Mouse (Mus musculus) small intestine, adult 2 months (tissue): ENCODE results near the gene Ldlr. TPM values are rescaled to one million over a fixed set of nuclear protein-coding genes. Genes with fewer than 3 reads are reported as not detected.

ENCODE experiments used
- H3K27ac ChIP-seq: fragments of 200-500 bp; 2 replicates; pipeline ENCODE4 v1.5.1; 2012; ENCODE audit warnings: low read depth, low read length, control low read depth, inconsistent platforms; ENCODE audit not compliant: insufficient read depth
- H3K27me3 ChIP-seq: fragments of 200-500 bp; 2 replicates; pipeline ENCODE4 v1.6.1; 2012; ENCODE audit warnings: mild to moderate bottlenecking, moderate library complexity, low read length, inconsistent platforms; ENCODE audit not compliant: control insufficient read depth, insufficient read depth
- H3K36me3 ChIP-seq: fragments of 200-500 bp; 2 replicates; pipeline ENCODE4 v1.6.1; 2012; ENCODE audit warnings: mild to moderate bottlenecking, low read length, control low read depth, inconsistent platforms; ENCODE audit not compliant: control insufficient read depth, insufficient read depth
- H3K4me1 ChIP-seq: fragments of 200-500 bp; 2 replicates; pipeline ENCODE4 v1.6.1; 2012; ENCODE audit warnings: low read length, inconsistent platforms, mixed read lengths; ENCODE audit not compliant: control insufficient read depth, insufficient read depth, insufficient read length
- H3K4me3 ChIP-seq: fragments of 200-500 bp; 2 replicates; pipeline ENCODE4 v1.5.1; 2012; ENCODE audit warnings: low read depth, mild to moderate bottlenecking, control low read depth, inconsistent platforms, low read length, moderate library complexity
- CTCF ChIP-seq: fragments of 200-500 bp; IDR thresholded peaks from 2 replicates; pipeline ENCODE4 v1.5.1; 2012; ENCODE audit warnings: low read depth, mild to moderate bottlenecking, control low read depth, inconsistent platforms, low read length, moderate library complexity, mixed read lengths; ENCODE audit not compliant: insufficient replicate concordance, insufficient read length; ENCODE audit errors: extremely low read depth
- POLR2A ChIP-seq: fragments of 200-500 bp; IDR thresholded peaks from 2 replicates; pipeline ENCODE4 v1.6.1; 2012; ENCODE audit warnings: low read depth, mild to moderate bottlenecking, control low read depth, inconsistent platforms, low read length, moderate library complexity
- WGBS: fragments of 180-500 bp; shearing (Covaris S2); methylation state at CpG from one replicate; pipeline ENCODE4 v1.1.7; 2018; 5-methylcytosine and 5-hydroxymethylcytosine counted together
- polyA plus RNA-seq: library from polyadenylated mRNA; depleted of rRNA; stranded (reverse); fragments of >200 nt; gene quantifications from 2 replicates; pipeline ENCODE4 v1.2.3, GENCODE M21; 2012

The Ldlr gene
- polyA plus RNA-seq, 1 experiment = 58.9 TPM

GRCm38 (mm10) chr9:21747238-21747774 lies 24.0 kb downstream of the Ldlr start:
- no peaks in the 10 kb centered on the region for H3K27me3 ChIP-seq
- H3K36me3 ChIP-seq = peaks cover 76% of the 10 kb centered on the region
- H3K27ac ChIP-seq = no peak overlapping the region
- H3K4me1 ChIP-seq = peaks cover 7% of the 10 kb centered on the region
- H3K4me3 ChIP-seq = no peak overlapping the region
- WGBS = 74% methylated on average over 3 of the region's 3 CpGs
- no peak for TF ChIP-seq CTCF
- no peak for TF ChIP-seq POLR2A

- H3K4me3 ChIP-seq = no peak overlapping the region
- WGBS = 11% methylated on average over 7 of the region's 7 CpGs
- 0 out of 2 replicates have a peak overlapping the region, but pooled peaks have one; percentile 15 for H3K27ac ChIP-seq
- H3K4me1 ChIP-seq = peaks cover 9% of the 10 kb centered on the region
- H3K36me3 ChIP-seq = peaks cover 70% of the 10 kb centered on the region
- no peak for TF ChIP-seq POLR2A
- TF ChIP-seq CTCF = no peak
- H3K27me3 ChIP-seq = no peaks in the 10 kb centered on the region
These were observed 24.8 kb downstream of the Ldlr start for GRCm38 (mm10) chr9:21748033-21748432.

- Histone ChIP-seq H3K27ac (no peak overlapping the region), H3K4me3 (no peak overlapping the region), H3K27me3 (no peaks in the 10 kb centered on the region), H3K4me1 (peaks cover 12% of the 10 kb centered on the region), H3K36me3 (peaks cover 69% of the 10 kb centered on the region)
- TF ChIP-seq CTCF (no peak), POLR2A (no peak)
- 69% methylated on average over 10 of the region's 10 CpGs for WGBS
These were observed 25.2 kb downstream of the Ldlr start for GRCm38 (mm10) chr9:21748491-21748890.

- peaks cover 19% of the 10 kb centered on the region for H3K4me1 ChIP-seq
- no peak overlapping the region for H3K27ac ChIP-seq
- H3K36me3 ChIP-seq = peaks cover 59% of the 10 kb centered on the region
- H3K27me3 ChIP-seq = no peaks in the 10 kb centered on the region
- no peak for TF ChIP-seq CTCF
- TF ChIP-seq POLR2A = no peak
- no peak overlapping the region for H3K4me3 ChIP-seq
- WGBS = 87% methylated on average over 6 of the region's 6 CpGs
These were observed 26.3 kb downstream of the Ldlr start for GRCm38 (mm10) chr9:21749382-21750118.

- TF ChIP-seq POLR2A (no peak), CTCF (no peak)
- H3K36me3 ChIP-seq = peaks cover 52% of the 10 kb centered on the region
- peaks cover 19% of the 10 kb centered on the region for H3K4me1 ChIP-seq
- H3K27ac ChIP-seq = no peak overlapping the region
- 84% methylated on average over 3 of the region's 3 CpGs for WGBS
- no peaks in the 10 kb centered on the region for H3K27me3 ChIP-seq
- H3K4me3 ChIP-seq = no peak overlapping the region
These were observed 27.1 kb downstream of the Ldlr start for GRCm38 (mm10) chr9:21750370-21750769.

- Histone ChIP-seq H3K4me1 (peaks cover 19% of the 10 kb centered on the region), H3K36me3 (peaks cover 42% of the 10 kb centered on the region), H3K27me3 (no peaks in the 10 kb centered on the region), H3K27ac (no peak overlapping the region), H3K4me3 (no peak overlapping the region)
- TF ChIP-seq CTCF = peak; percentile 33; the same call in 1 of the 2 replicates
- no peak for TF ChIP-seq POLR2A
- 46% methylated on average over 6 of the region's 6 CpGs for WGBS
These were observed 28.1 kb downstream of the Ldlr start for GRCm38 (mm10) chr9:21751347-21751746.

- H3K4me1 ChIP-seq = peaks cover 19% of the 10 kb centered on the region
- peaks cover 33% of the 10 kb centered on the region for H3K36me3 ChIP-seq
- WGBS = 56% methylated on average over 10 of the region's 10 CpGs
- no peak for TF ChIP-seq CTCF
- TF ChIP-seq POLR2A = no peak
- H3K4me3 ChIP-seq = no peak overlapping the region
- H3K27ac ChIP-seq = peak overlapping the region; percentile 81
- H3K27me3 ChIP-seq = no peaks in the 10 kb centered on the region
These were observed 29.0 kb downstream of the Ldlr start for GRCm38 (mm10) chr9:21752252-21752792.

GRCm38 (mm10) chr9:21754003-21754402 lies 30.7 kb downstream of the Ldlr start:
- peaks cover 16% of the 10 kb centered on the region for H3K36me3 ChIP-seq
- 83% methylated on average over 2 of the region's 2 CpGs for WGBS
- H3K4me3 ChIP-seq = no peak overlapping the region
- no peak for TF ChIP-seq CTCF
- TF ChIP-seq POLR2A = no peak
- H3K27me3 ChIP-seq = no peaks in the 10 kb centered on the region
- peaks cover 19% of the 10 kb centered on the region for H3K4me1 ChIP-seq
- H3K27ac ChIP-seq = no peak overlapping the region; the same call in 1 of the 2 replicates
